Mouse (Mus musculus) heart, postnatal 36 days (tissue): Measurements from ENCODE around the gene Gm5796. TPM values are rescaled to one million over a fixed set of nuclear protein-coding genes. Genes with fewer than 3 reads are reported as not detected.
"Not testable (repeated sequence)": the region's sequence is repeated elsewhere in the genome, so short reads cannot be mapped to it uniquely, and the experiment has no call there.

Experiments
- DNase-seq, 2 experiments: peaks; one replicate each; pipeline ENCODE4 v3.0.0; 2021 to 2022
- intact Hi-C: fragments of 180-260 bp; cut with DNase I; formaldehyde crosslinking; loops from one replicate; pipeline ENCODE4 v1.15.1; 2025
- total RNA-seq, 2 experiments: library from RNA; stranded (reverse); gene quantifications; 2 replicates each; pipeline ENCODE4 v1.2.3; 2021

The Gm5796 gene
- 1 to 10 TPM in 1 of 2 experiments, under 1 TPM in 1; 0.28 to 1.2 TPM for total RNA-seq

GRCm38 (mm10) chr14:4023641-4024040 is at the start of gene Gm5796:
Gene Gm5796 (plus strand): TSS chr14:4023941.
- DNase-seq, intact Hi-C loops: not testable (repeated sequence)

GRCm38 (mm10) chr14:3998094-3998493 is 25.6 kb upstream of the Gm5796 start, which contains the start of gene Gm3099:
Gene Gm3099 (plus strand): TSS chr14:3998394.
- intact Hi-C loops, DNase-seq: not testable (repeated sequence)

DNA sequence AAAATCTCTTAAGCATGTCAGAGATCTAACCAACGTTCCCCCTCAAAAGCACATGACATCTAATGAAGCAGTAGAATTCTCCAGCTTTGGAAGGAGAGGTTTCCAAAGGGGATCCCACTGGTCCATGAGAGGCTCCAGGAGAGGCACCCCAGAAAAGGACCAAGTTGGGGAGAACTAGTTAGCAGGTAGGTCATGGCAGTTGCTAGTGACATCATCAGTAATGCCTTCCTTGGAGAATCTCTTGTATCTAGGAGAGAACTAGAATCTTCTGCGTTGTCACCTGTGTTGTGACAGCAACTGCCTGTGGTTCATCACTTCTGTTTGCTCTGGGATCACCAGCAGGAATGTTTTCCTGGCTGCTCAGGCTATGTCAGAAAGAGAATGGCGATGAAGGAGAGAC is 60.1 kb downstream of the Gm5796 start, which contains the start of gene Gm3115:
Gene Gm3115 (plus strand): TSS at position 301 of the 400 bp plus-strand sequence.
- intact Hi-C loops, DNase-seq: not testable (repeated sequence)

Other genes starting within 250 kb of the Gm5796 start
- gene Gm3002, start 213.9 kb upstream of the Gm5796 start, total RNA-seq = under 1 TPM; 0.30 to 0.64 TPM
- under 1 TPM; 0.27 to 0.28 TPM for gene Gm3033, start 177.7 kb upstream of the Gm5796 start, total RNA-seq
- not detected for gene Gm2916, start 139.8 kb upstream of the Gm5796 start, total RNA-seq
- gene Gm3029, start 92.2 kb upstream of the Gm5796 start, total RNA-seq = not detected
- gene Gm3095, start 60.4 kb upstream of the Gm5796 start, total RNA-seq = not detected
- gene Gm3099, start 25.5 kb upstream of the Gm5796 start, total RNA-seq = not detected
- under 1 TPM in 1 of 2 experiments, not detected in 1; 0.16 TPM for gene Gm3115, start 60.2 kb downstream of the Gm5796 start, total RNA-seq
- gene Gm8108, start 86.6 kb downstream of the Gm5796 start, total RNA-seq = under 1 TPM; 0.16 to 0.78 TPM
- not detected for gene Gm3127, start 141.1 kb downstream of the Gm5796 start, total RNA-seq
- gene Gm2974, start 158.6 kb downstream of the Gm5796 start, total RNA-seq = under 1 TPM in 1 of 2 experiments, not detected in 1; 0.17 TPM
- not detected for gene Gm3138, start 225.7 kb downstream of the Gm5796 start, total RNA-seq